Mouse (Mus musculus) forebrain, postnatal 0 days (tissue): ENCODE results near the gene Rab37. TPM values are rescaled to one million over a fixed set of nuclear protein-coding genes. Genes with fewer than 3 reads are reported as not detected.

Experiments used
- ATAC-seq: fragments of 200-750 bp; cut with Nextera tagmentation; 2 replicates; pipeline ENCODE4 v1.8.0; 2017; ENCODE audit warnings: mild to moderate bottlenecking, moderate library complexity
- DNase-seq: peaks from one replicate; pipeline ENCODE4 v3.0.0-alpha.2; 2015
- H3K27ac ChIP-seq: fragments of 300-500 bp; sonication (generic); 2 replicates; pipeline ENCODE4 v1.5.1; 2014; ENCODE audit warnings: low read depth, mild to moderate bottlenecking, antibody characterized with exemption, low read length, moderate library complexity, mixed read lengths
- H3K27me3 ChIP-seq: fragments of 300-500 bp; sonication (generic); 2 replicates; pipeline ENCODE4 v1.6.1; 2014; ENCODE audit warnings: mild to moderate bottlenecking, low read length, mixed read lengths; ENCODE audit not compliant: insufficient read depth
- H3K36me3 ChIP-seq: fragments of 300-500 bp; sonication (generic); 2 replicates; pipeline ENCODE4 v1.6.1; 2014; ENCODE audit warnings: mild to moderate bottlenecking, moderate library complexity; ENCODE audit not compliant: insufficient read depth
- H3K4me1 ChIP-seq: fragments of 300-500 bp; sonication (generic); 2 replicates; pipeline ENCODE4 v1.6.1; 2014; ENCODE audit warnings: antibody characterized with exemption; ENCODE audit not compliant: insufficient read depth
- H3K4me2 ChIP-seq: fragments of 300-500 bp; sonication (generic); 2 replicates; pipeline ENCODE4 v1.6.1; 2014; ENCODE audit warnings: low read depth, mild to moderate bottlenecking, moderate library complexity
- H3K4me3 ChIP-seq: fragments of 300-500 bp; sonication (generic); 2 replicates; pipeline ENCODE4 v1.5.1; 2014; ENCODE audit warnings: low read depth, low read length, mixed read lengths
- H3K9ac ChIP-seq: fragments of 300-500 bp; sonication (generic); 2 replicates; pipeline ENCODE4 v1.6.1; 2014; ENCODE audit warnings: mild to moderate bottlenecking
- H3K9me3 ChIP-seq: fragments of 300-500 bp; sonication (generic); 2 replicates; pipeline ENCODE4 v1.6.1; 2016; ENCODE audit warnings: low read length
- CTCF ChIP-seq: sonication (generic); IDR thresholded peaks from 2 replicates; pipeline ENCODE4 v1.5.1; 2016; ENCODE audit warnings: antibody characterized with exemption, control low read depth, low read depth
- WGBS: fragments of 180-500 bp; shearing (Covaris S2); extraction: QIAGEN DNeasy Blood & Tissue Kit; methylation state at CpG from one replicate; pipeline ENCODE4 v1.1.7; 2014; 5-methylcytosine and 5-hydroxymethylcytosine counted together
- polyA plus RNA-seq: library from polyadenylated mRNA; unstranded; fragments of >200 nt; fragmentation: Nextera tagmentation; extraction: Ambion mirVana; gene quantifications from 2 replicates; pipeline ENCODE4 v1.2.1, GENCODE M21; 2015
- total RNA-seq: library from RNA; depleted of rRNA; stranded (reverse); fragments of >200 nt; gene quantifications from 2 replicates; pipeline ENCODE4 v1.2.3, GENCODE M21; 2014

Gene Rab37
- total and polyA plus RNA-seq, 2 experiments from 2014 or later: 0.57 to 0.82 TPM

DNA sequence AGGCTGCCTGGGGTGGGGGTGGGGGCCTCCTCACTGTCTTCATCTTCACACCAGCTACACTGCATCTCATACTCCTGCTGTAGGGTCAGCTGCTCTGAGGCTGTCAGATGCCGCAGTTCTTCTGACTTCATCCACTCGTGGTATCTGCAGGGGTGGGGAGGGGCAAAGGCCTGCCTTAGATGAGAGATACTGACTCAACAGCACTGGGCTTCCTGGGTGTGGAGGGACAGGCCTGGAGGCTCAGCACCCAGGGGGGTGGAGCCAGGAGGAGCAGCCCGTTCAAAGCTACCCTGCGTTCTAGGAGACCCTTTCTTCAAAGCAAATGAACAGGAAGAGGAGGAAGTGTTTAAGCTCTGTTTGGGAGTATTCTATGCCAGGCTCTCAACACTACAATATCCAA lies 93.7 kb downstream of the Rab37 start:
- TF ChIP-seq CTCF: no peak
- no peak for ATAC-seq
- no peaks in the 10 kb centered on the region for H3K27me3 ChIP-seq
- 33% methylated on average over 4 of the region's 4 CpGs for WGBS
- H3K4me1 ChIP-seq: no peaks in the 10 kb centered on the region
- no peak overlapping the region for H3K9ac ChIP-seq
- no peak overlapping the region for H3K27ac ChIP-seq
- H3K4me2 ChIP-seq: no peak overlapping the region
- no peak for DNase-seq
- H3K4me3 ChIP-seq: no peak overlapping the region
- H3K36me3 ChIP-seq: no peaks in the 10 kb centered on the region; the same call in 1 of the 2 replicates
- no peaks in the 10 kb centered on the region for H3K9me3 ChIP-seq

DNA sequence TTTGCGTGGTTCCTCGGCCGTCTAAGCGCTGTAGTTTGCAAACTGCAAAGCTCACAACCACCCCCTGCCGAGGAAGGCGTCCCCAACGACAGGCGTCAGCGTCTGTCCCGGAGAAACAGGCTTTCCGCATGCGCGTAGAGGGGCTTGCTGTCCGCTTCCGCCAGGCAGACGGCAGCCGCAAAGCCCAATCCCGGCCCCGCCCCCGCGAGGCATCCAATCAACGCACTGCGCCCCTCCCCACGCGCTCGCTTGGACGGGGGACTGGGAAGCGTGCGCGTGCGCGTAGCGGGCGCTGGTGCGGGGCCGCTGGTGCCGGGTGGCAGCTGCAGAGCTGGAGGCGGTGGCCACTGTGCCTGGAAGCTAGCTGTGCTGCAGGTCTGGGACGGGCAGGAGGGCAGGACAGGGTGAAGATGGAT lies 96.0 kb downstream of the Rab37 start, which contains the start of gene Tmem104:
Tmem104 (plus strand) TSS at position 264 of the 416 bp plus-strand sequence.
- Histone ChIP-seq H3K9me3 (no peaks in the 10 kb centered on the region), H3K4me1 (no peaks in the 10 kb centered on the region), H3K9ac (peak within 1 kb of the TSS; percentile 68), H3K27ac (peak within 1 kb of the TSS; percentile 63), H3K27me3 (no peaks in the 10 kb centered on the region), H3K4me3 (peak within 1 kb of the TSS; percentile 62), H3K36me3 (peaks cover 7% of the 10 kb centered on the region), H3K4me2 (peak within 1 kb of the TSS; percentile 62)
- ATAC-seq: peak; percentile 99
- TF ChIP-seq CTCF: peak; percentile 52
- DNase-seq: peak; percentile 99
- WGBS: under 1% methylated on average over 39 of the region's 39 CpGs

DNA sequence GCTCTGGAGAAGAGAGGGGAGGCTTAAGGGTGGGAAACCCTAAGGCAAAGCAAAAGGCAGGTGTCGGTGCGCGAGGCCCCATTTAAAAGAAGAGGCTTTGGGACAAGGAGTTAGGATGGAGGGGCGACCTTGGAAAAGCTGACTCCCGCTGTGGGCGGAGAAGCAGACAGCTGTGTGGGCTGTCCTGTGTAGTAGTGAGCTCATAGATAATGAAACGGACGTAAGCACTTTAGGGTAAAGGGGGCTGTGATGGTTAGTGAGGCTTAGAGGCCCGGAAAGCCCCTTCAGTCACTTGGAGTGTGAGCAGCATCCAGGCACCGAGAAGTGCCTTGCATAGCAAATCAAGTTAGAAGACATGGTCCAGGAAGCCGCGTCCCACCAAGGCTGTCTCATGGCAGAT lies 96.5 kb downstream of the Rab37 start, which contains the start of gene Nat9:
Nat9 (minus strand) TSS at position 167 of the 400 bp plus-strand sequence.
- H3K36me3 ChIP-seq: peaks cover 7% of the 10 kb centered on the region
- no peak for DNase-seq
- peak within 1 kb of the TSS; percentile 63 for H3K27ac ChIP-seq
- peak within 1 kb of the TSS; percentile 62 for H3K4me3 ChIP-seq
- ATAC-seq: peak; percentile 25
- no peaks in the 10 kb centered on the region for H3K4me1 ChIP-seq
- TF ChIP-seq CTCF: no peak
- peak within 1 kb of the TSS; percentile 62 for H3K4me2 ChIP-seq
- H3K9me3 ChIP-seq: no peaks in the 10 kb centered on the region
- H3K9ac ChIP-seq: peak within 1 kb of the TSS; percentile 68
- WGBS: 10% methylated on average over 12 of the region's 12 CpGs
- H3K27me3 ChIP-seq: no peaks in the 10 kb centered on the region

DNA sequence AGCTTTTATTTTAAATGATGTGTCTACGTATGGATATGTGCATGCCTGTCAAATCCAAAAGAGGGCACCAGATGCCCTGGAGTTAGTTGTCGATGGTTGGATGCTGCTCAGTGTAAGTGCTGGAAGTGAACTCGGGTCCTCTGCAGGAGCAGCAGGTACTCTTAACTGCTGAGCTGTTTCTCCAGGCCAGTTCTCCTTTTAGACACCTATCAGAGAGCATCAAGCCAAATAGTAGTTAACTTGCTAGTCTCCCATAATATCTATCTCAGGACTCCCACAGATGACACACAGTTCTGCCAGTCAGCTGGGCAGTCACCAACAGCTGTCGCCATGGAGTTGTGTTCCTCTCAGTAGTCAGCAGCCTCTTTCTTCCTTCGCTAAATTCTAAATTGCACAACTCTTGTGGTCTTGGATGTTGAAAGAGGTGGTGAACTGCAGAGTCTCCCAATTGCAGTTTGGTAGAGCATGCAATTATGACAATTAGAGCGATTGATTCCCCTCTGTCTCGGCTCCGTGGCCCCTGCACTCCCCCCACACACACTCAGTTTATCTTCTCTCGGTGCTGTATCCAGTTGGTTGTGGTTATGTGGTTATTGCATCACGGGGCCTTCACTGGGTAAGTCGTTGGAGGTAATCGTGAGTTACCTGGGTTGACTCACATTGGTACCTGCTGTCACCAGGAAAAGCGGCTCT lies 97.5 kb downstream of the Rab37 start:
- WGBS: 89% methylated on average over 13 of the region's 13 CpGs
- no peak overlapping the region for H3K9ac ChIP-seq
- H3K36me3 ChIP-seq: peaks cover 7% of the 10 kb centered on the region
- no peak overlapping the region for H3K27ac ChIP-seq
- no peak overlapping the region for H3K4me2 ChIP-seq
- H3K4me1 ChIP-seq: no peaks in the 10 kb centered on the region
- no peak for ATAC-seq
- H3K9me3 ChIP-seq: no peaks in the 10 kb centered on the region
- TF ChIP-seq CTCF: no peak
- H3K27me3 ChIP-seq: no peaks in the 10 kb centered on the region
- no peak overlapping the region for H3K4me3 ChIP-seq
- DNase-seq: no peak

DNA sequence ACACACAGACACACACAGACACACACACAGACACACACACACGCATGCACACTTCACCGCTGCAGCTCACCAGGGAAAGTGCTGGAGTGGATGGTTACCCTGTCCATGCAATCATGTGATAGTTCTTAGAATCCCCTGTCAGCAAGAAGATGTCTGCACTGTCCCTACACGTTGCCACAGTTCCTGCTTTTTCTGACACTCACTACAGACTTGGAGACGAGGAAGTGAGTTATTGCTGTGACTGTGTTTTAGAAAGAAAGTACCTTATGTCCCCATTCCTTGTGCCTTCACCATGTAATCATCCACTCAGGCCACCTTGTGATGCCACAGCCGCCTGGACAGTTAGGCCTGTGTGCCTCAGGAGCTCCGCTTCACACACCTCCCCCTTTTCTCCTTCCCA lies 98.1 kb downstream of the Rab37 start:
- Histone ChIP-seq H3K27ac (no peak overlapping the region), H3K4me3 (no peak overlapping the region), H3K36me3 (peaks cover 7% of the 10 kb centered on the region), H3K4me1 (no peaks in the 10 kb centered on the region), H3K4me2 (no peak overlapping the region), H3K27me3 (no peaks in the 10 kb centered on the region), H3K9me3 (no peaks in the 10 kb centered on the region), H3K9ac (no peak overlapping the region)
- no peak for TF ChIP-seq CTCF
- ATAC-seq (no peak), DNase-seq (no peak)
- 93% methylated on average over 6 of the region's 6 CpGs for WGBS

DNA sequence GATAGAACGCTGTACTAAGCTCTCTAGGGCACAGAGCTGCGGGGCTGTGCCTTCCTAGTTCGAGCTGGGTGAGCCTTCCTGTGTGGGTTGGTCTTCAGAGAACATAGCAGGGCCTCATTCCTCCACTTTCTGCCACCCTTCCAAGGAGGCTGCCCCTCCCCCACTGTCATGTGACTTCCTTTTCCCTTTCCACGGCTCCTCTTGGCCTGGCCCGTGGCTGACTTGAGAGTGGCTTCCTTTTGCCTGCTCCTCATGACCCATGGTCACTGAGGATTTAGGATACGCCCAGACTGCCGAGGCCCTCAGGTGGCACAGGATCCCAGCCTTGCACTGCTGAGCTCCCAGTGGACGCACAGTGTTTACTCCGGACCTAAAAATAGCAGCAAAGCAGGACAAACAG lies 100.9 kb downstream of the Rab37 start:
- ATAC-seq: no peak
- TF ChIP-seq CTCF: no peak
- Histone ChIP-seq H3K27ac (no peak overlapping the region), H3K4me1 (no peaks in the 10 kb centered on the region), H3K4me2 (no peak overlapping the region), H3K9ac (no peak overlapping the region), H3K9me3 (no peaks in the 10 kb centered on the region), H3K36me3 (peaks cover 12% of the 10 kb centered on the region), H3K27me3 (no peaks in the 10 kb centered on the region), H3K4me3 (no peak overlapping the region)
- WGBS: 83% methylated on average over 9 of the region's 9 CpGs
- DNase-seq: no peak

DNA sequence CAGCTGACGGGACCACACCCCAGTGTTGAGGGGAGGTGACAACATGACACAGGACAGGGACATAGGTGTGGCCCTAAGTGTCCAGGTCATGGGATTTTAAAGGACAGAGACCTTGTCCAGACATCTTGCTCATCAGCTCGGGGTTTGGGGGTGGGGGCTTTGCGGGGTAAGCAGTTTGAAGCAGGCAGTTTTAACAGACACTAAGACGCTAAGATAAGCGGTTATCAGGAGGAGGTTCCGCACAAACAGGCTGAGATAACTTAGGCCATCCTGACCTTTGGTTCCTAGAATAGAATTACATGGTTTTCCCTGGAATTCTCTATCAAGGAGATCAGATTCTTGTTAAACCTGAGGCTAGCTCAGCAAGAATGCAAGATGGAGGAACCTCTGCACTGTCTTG lies 103.5 kb downstream of the Rab37 start:
- ATAC-seq (no peak), DNase-seq (no peak)
- no peak overlapping the region for H3K4me2 ChIP-seq
- WGBS: 91% methylated on average over 6 of the region's 6 CpGs
- peaks cover 12% of the 10 kb centered on the region for H3K36me3 ChIP-seq
- no peak for TF ChIP-seq CTCF
- H3K9me3 ChIP-seq: no peaks in the 10 kb centered on the region
- H3K4me1 ChIP-seq: no peaks in the 10 kb centered on the region
- no peak overlapping the region for H3K27ac ChIP-seq
- no peak overlapping the region for H3K4me3 ChIP-seq
- no peaks in the 10 kb centered on the region for H3K27me3 ChIP-seq
- no peak overlapping the region for H3K9ac ChIP-seq
